In the genomic region with DNA sequence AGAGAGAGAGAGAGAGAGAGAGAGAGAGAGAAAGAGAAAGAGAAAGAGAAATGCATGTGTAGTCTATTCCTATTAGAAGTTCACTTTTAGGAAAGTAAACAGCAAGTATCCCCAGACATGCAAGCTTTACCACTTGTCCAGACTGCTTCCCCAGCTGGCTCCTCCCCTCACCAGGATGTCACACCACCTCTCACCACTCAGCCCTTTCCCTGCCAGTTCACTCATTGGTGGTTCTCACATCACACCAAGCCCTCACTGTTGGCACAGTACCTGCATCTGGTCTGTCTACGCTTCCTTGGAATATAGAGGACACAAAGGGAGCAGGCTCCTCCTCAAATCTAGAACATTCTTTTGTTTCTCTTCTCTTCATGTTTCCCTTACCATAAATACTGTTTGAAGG, we compare ENCODE assay signal across 8 mouse cellular contexts. TPM values are rescaled to one million over a fixed set of nuclear protein-coding genes. Genes with fewer than 3 reads are reported as not detected.
DNase-seq lines count a peak whose midpoint lies in the region; ATAC-seq and TF ChIP-seq lines count a peak whose summit lies in the region.

No protein-coding gene starts in this region.

- H3K27me3 ChIP-seq in kidney, postnatal 0 days (ENCODE audit: insufficient read depth, low read length): no peaks in the 10 kb centered on the region
- no peaks in the 10 kb centered on the region for H3K27me3 ChIP-seq in kidney, embryonic 14.5 days (ENCODE audit: control insufficient read depth, insufficient read depth, low read length)
- no peaks in the 10 kb centered on the region for H3K27me3 ChIP-seq in lung, embryonic 16.5 days (ENCODE audit: control insufficient read depth, insufficient read depth, low read depth, low read length)

- no peak overlapping the region for H3K9ac ChIP-seq in kidney, postnatal 0 days (ENCODE audit: low read depth, low read length)
- H3K9ac ChIP-seq in kidney, embryonic 14.5 days (ENCODE audit: low read depth, low read length): no peak overlapping the region
- H3K9ac ChIP-seq in lung, embryonic 16.5 days (ENCODE audit: low read length): no peak overlapping the region

- no peak overlapping the region for H3K4me3 ChIP-seq in kidney, postnatal 0 days (replicated peaks; ENCODE audit: low read depth, low read length)
- no peak overlapping the region for H3K4me3 ChIP-seq in kidney, embryonic 14.5 days (ENCODE audit: low read length)
- H3K4me3 ChIP-seq in lung, embryonic 16.5 days (ENCODE audit: low read length): no peak overlapping the region

- peak; percentile 23 for DNase-seq in kidney, postnatal 0 days (ENCODE audit: low spot score)
- peak; percentile 15 for DNase-seq in ES-CJ7 (ENCODE audit: low read depth, low spot score)
- DNase-seq in fibroblast of lung, adult 2 months (ENCODE audit: low read depth): peak; percentile 46
- no peak for DNase-seq in embryo, embryonic 9.5 days (ENCODE audit: extremely low spot score)

- H3K4me1 ChIP-seq in kidney, postnatal 0 days (replicated peaks; ENCODE audit: insufficient read depth, low read length): no peaks in the 10 kb centered on the region
- H3K4me1 ChIP-seq in kidney, embryonic 14.5 days (ENCODE audit: control insufficient read depth, insufficient read depth, low read length): peaks cover 4% of the 10 kb centered on the region; the same call in 1 of the 2 replicates
- H3K4me1 ChIP-seq in lung, embryonic 16.5 days (replicated peaks; ENCODE audit: control insufficient read depth, insufficient read depth, low read length): peaks cover 7% of the 10 kb centered on the region; the same call in 1 of the 2 replicates

- no peak for TF ChIP-seq CTCF in kidney, postnatal 0 days (IDR thresholded peaks at IDR 0.05; ENCODE audit: low read depth)

- WGBS in kidney, postnatal 0 days: 37% methylated on average over 1 of the region's 1 CpGs
- WGBS in kidney, embryonic 14.5 days: 57% methylated on average over 1 of the region's 1 CpGs
- 35% methylated on average over 1 of the region's 1 CpGs for WGBS in lung, embryonic 16.5 days

- H3K36me3 ChIP-seq in kidney, postnatal 0 days (ENCODE audit: insufficient read depth, low read length): no peaks in the 10 kb centered on the region
- H3K36me3 ChIP-seq in kidney, embryonic 14.5 days (ENCODE audit: control insufficient read depth, insufficient read depth, low read length): no peaks in the 10 kb centered on the region
- no peaks in the 10 kb centered on the region for H3K36me3 ChIP-seq in lung, embryonic 16.5 days (ENCODE audit: control insufficient read depth, insufficient read depth, low read length)

- H3K27ac ChIP-seq in kidney, postnatal 0 days: no peak overlapping the region
- no peak overlapping the region for H3K27ac ChIP-seq in kidney, embryonic 14.5 days (ENCODE audit: low read depth, low read length)
- no peak overlapping the region for H3K27ac ChIP-seq in lung, embryonic 16.5 days (ENCODE audit: low read length)

- ATAC-seq in kidney, postnatal 0 days (replicated peaks; ENCODE audit: low FRiP score, low read depth): no peak
- ATAC-seq in kidney, embryonic 14.5 days (ENCODE audit: low FRiP score, low TSS enrichment): no peak
- ATAC-seq in lung, embryonic 16.5 days (ENCODE audit: low read depth): peak; percentile 74; the same call in 1 of the 2 replicates
- ATAC-seq in monocyte, adult 5-6 weeks (replicated peaks; ENCODE audit: insufficient number of reproducible peaks, low FRiP score, low TSS enrichment, poor library complexity, severe bottlenecking): no peak
- no peak for ATAC-seq in erythroid progenitor cell, adult 5-6 weeks (replicated peaks; ENCODE audit: low FRiP score, poor library complexity, severe bottlenecking)

- H3K4me2 ChIP-seq in kidney, postnatal 0 days (ENCODE audit: low read length): no peak overlapping the region
- no peak overlapping the region for H3K4me2 ChIP-seq in kidney, embryonic 14.5 days (replicated peaks; ENCODE audit: low read depth, low read length)
- 0 out of 2 replicates have a peak overlapping the region, but pooled peaks have one; percentile 6 for H3K4me2 ChIP-seq in lung, embryonic 16.5 days (ENCODE audit: low read depth, low read length)

- H3K9me3 ChIP-seq in kidney, postnatal 0 days (replicated peaks; ENCODE audit: low read length): no peaks in the 10 kb centered on the region
- no peaks in the 10 kb centered on the region for H3K9me3 ChIP-seq in kidney, embryonic 14.5 days (ENCODE audit: control insufficient read depth, low read length)
- no peaks in the 10 kb centered on the region for H3K9me3 ChIP-seq in lung, embryonic 16.5 days (ENCODE audit: control insufficient read depth, low read length)

RNA-seq across cellular contexts. Expression of a gene that starts 26.9 kb away (rescaled TPM):
- polyA plus RNA-seq in kidney, postnatal 0 days (2015; fragmentation: Nextera tagmentation; extraction: Ambion mirVana): 13.1 and 14.2 TPM in 2 replicates
- 9.9 and 17.2 TPM in 2 replicates for polyA plus RNA-seq in kidney, embryonic 14.5 days (2014; fragmentation: Nextera tagmentation; extraction: Ambion mirVana)
- 13.5 and 15.6 TPM in 2 replicates for polyA plus RNA-seq in lung, embryonic 16.5 days (2015; fragmentation: Nextera tagmentation; extraction: Ambion mirVana)
- 11.4 to 19.1 TPM (median 18.1 TPM) in 3 replicates for total RNA-seq in monocyte, adult 5-6 weeks (2017)
- 1.4 and 5.9 TPM in 2 replicates for total RNA-seq in erythroid progenitor cell, adult 5-6 weeks (2015; ENCODE audit: low replicate concordance)
- 3.2 TPM in 2 replicates for total RNA-seq in erythroid progenitor cell, adult 5-6 weeks (2017; ENCODE audit: low replicate concordance)

RNA-seq across cellular contexts. Expression of a gene that starts 44.2 kb away (rescaled TPM):
- 1.2 and 1.8 TPM in 2 replicates for polyA plus RNA-seq in kidney, postnatal 0 days (2015; fragmentation: Nextera tagmentation; extraction: Ambion mirVana)
- 2.3 and 3.9 TPM in 2 replicates for polyA plus RNA-seq in kidney, embryonic 14.5 days (2014; fragmentation: Nextera tagmentation; extraction: Ambion mirVana)
- polyA plus RNA-seq in lung, embryonic 16.5 days (2015; fragmentation: Nextera tagmentation; extraction: Ambion mirVana): 3.9 and 4.4 TPM in 2 replicates
- total RNA-seq in monocyte, adult 5-6 weeks (2017): 0.64 to 1.6 TPM (median 1.4 TPM) in 3 replicates
- 0.84 and 1.4 TPM in 2 replicates for total RNA-seq in erythroid progenitor cell, adult 5-6 weeks (2015; ENCODE audit: low replicate concordance)
- total RNA-seq in erythroid progenitor cell, adult 5-6 weeks (2017; ENCODE audit: low replicate concordance): not detected in 2 replicates
